Mouse (Mus musculus): ENCODE data around the gene Armh3. TPM values are rescaled to one million over a fixed set of nuclear protein-coding genes. Genes with fewer than 3 reads are reported as not detected.

Armh3 gene
- polyA plus RNA-seq, 1 experiment from 2014 or later, result 21.2 TPM

DNA sequence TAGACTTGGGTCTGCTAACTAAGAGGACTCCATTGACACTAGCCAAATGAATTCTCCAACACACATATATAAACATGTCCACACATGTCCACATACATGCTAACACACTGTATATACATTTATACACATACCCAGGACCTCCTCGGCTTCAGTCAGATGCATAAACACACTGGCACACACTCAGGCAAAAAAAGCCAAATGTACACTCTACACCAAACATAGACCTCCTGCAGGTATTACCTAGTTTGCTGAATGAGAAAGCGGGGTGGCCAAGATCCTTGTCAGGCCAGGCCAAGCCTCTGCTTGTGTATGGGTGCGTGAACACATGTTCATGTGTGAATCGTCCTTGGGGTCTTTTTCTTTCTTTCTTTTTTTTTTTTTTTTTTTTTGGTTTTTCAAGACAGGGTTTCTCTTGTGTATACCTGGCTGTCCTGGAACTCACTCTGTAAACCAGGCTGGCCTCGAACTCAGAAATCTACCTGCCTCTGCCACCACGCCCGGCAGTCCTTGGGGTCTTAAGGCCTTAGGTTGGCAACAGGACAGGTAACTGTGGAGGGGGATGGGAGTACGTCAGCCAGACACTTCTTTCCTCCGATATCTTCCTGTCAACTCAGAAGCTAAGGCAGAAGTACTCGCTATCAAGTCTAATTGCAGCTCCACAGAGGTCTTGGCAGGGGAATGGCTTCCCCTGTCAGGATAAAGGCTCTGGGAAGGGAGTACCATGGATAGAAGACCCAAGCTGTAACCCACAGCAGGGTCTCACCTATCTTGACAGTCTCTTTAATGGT, 32.1 kb upstream of the Armh3 start:
- Histone ChIP-seq H3K9ac (no peak overlapping the region), H3K4me3 (no peak overlapping the region), H3K4me2 (replicated peaks) (no peak overlapping the region), H3K27me3 (replicated peaks) (no peaks in the 10 kb centered on the region), H3K9me3 (no peaks in the 10 kb centered on the region; the same call in 1 of the 2 replicates), H3K36me3 (peaks cover 51% of the 10 kb centered on the region), H3K4me1 (no peaks in the 10 kb centered on the region), H3K27ac (no peak overlapping the region)
- WGBS, result 95% methylated on average over 10 of the region's 10 CpGs
- ATAC-seq (ENCODE audit: low FRiP score, low read depth), result no peak

DNA sequence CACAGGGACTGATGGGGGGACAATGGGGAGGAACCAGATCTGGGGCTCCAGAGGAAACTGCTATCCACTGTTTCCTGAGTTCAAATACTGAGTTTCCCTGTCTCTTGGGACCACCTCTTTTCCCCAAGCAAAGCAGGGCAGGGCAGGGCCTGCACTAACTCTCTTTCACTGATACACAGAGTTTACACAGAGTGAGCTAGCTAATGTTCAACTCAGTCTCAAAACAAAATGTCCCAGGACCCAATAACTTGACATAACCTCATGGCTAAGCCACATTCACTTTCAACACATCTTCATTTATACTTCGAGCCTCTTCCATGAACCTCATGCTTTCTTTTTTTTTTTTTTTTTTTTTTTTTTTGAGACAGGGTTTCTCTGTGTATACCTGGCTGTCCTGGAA, 31.4 kb upstream of the Armh3 start:
- H3K4me1 ChIP-seq, result no peaks in the 10 kb centered on the region
- WGBS, result 95% methylated on average over 1 of the region's 1 CpGs
- no peaks in the 10 kb centered on the region for H3K27me3 ChIP-seq (replicated peaks)
- H3K4me3 ChIP-seq, result no peak overlapping the region
- H3K9ac ChIP-seq, result no peak overlapping the region
- no peak overlapping the region for H3K4me2 ChIP-seq (replicated peaks)
- no peak overlapping the region for H3K27ac ChIP-seq
- no peaks in the 10 kb centered on the region; the same call in 1 of the 2 replicates for H3K9me3 ChIP-seq
- peaks cover 43% of the 10 kb centered on the region for H3K36me3 ChIP-seq
- no peak for ATAC-seq (ENCODE audit: low FRiP score, low read depth)

- Histone ChIP-seq H3K27me3 (replicated peaks) (no peaks in the 10 kb centered on the region), H3K9me3 (no peaks in the 10 kb centered on the region; the same call in 1 of the 2 replicates)
Observed at GRCm38 (mm10) chr19:46028747-46029320, 30.5 kb upstream of the Armh3 start.

GRCm38 (mm10) chr19:46026567-46026966, 28.3 kb upstream of the Armh3 start:
- Histone ChIP-seq H3K27ac (no peak overlapping the region), H3K4me2 (replicated peaks) (no peak overlapping the region), H3K4me3 (no peak overlapping the region), H3K9me3 (no peaks in the 10 kb centered on the region; the same call in 1 of the 2 replicates), H3K27me3 (replicated peaks) (no peaks in the 10 kb centered on the region), H3K9ac (no peak overlapping the region), H3K4me1 (no peaks in the 10 kb centered on the region), H3K36me3 (peaks cover 12% of the 10 kb centered on the region)
- WGBS, result 73% methylated on average over 8 of the region's 8 CpGs
- no peak for ATAC-seq (ENCODE audit: low FRiP score, low read depth)

More at GRCm38 (mm10) chr19:46028747-46029320, 30.5 kb upstream of the Armh3 start:
- 76% methylated on average over 11 of the region's 11 CpGs for WGBS
- no peak overlapping the region for H3K27ac ChIP-seq
- no peaks in the 10 kb centered on the region for H3K4me1 ChIP-seq
- no peak overlapping the region for H3K4me2 ChIP-seq (replicated peaks)
- ATAC-seq (ENCODE audit: low FRiP score, low read depth), result no peak
- no peak overlapping the region for H3K4me3 ChIP-seq
- peaks cover 35% of the 10 kb centered on the region for H3K36me3 ChIP-seq
- H3K9ac ChIP-seq, result no peak overlapping the region

GRCm38 (mm10) chr19:46024959-46025358, 26.7 kb upstream of the Armh3 start:
- H3K36me3 ChIP-seq, result no peaks in the 10 kb centered on the region
- no peaks in the 10 kb centered on the region; the same call in 1 of the 2 replicates for H3K9me3 ChIP-seq
- no peaks in the 10 kb centered on the region for H3K27me3 ChIP-seq (replicated peaks)
- H3K27ac ChIP-seq, result no peak overlapping the region
- no peak overlapping the region for H3K4me3 ChIP-seq
- no peak overlapping the region for H3K4me2 ChIP-seq (replicated peaks)
- H3K4me1 ChIP-seq, result no peaks in the 10 kb centered on the region
- WGBS, result 87% methylated on average over 6 of the region's 6 CpGs
- H3K9ac ChIP-seq, result no peak overlapping the region
- no peak for ATAC-seq (ENCODE audit: low FRiP score, low read depth)

DNA sequence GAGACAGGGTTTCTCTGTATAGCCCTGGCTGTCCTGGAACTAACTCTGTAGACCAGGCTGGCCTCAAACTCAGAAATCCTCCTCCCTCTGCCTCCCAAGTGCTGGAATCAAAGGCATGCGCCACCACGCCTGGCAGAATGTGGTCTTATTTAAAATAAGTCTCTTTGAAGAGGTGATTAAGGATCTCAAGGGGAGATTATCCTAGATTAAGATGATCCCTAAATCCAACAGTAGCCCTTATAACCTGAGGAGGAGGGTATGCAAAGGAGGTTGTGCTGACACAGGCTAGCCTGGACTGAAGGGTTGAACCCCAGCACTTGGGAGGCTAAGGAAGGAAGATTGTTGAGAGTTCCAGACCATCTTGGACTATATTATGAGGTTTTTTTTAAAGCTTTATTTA, 17.7 kb upstream of the Armh3 start:
- no peaks in the 10 kb centered on the region for H3K9me3 ChIP-seq
- H3K36me3 ChIP-seq, result no peaks in the 10 kb centered on the region
- no peak overlapping the region for H3K4me3 ChIP-seq
- H3K27me3 ChIP-seq (replicated peaks), result no peaks in the 10 kb centered on the region
- no peak for ATAC-seq (ENCODE audit: low FRiP score, low read depth)
- no peak overlapping the region for H3K27ac ChIP-seq
- 84% methylated on average over 2 of the region's 2 CpGs for WGBS
- H3K9ac ChIP-seq, result no peak overlapping the region
- no peak overlapping the region for H3K4me2 ChIP-seq (replicated peaks)
- no peaks in the 10 kb centered on the region for H3K4me1 ChIP-seq

DNA sequence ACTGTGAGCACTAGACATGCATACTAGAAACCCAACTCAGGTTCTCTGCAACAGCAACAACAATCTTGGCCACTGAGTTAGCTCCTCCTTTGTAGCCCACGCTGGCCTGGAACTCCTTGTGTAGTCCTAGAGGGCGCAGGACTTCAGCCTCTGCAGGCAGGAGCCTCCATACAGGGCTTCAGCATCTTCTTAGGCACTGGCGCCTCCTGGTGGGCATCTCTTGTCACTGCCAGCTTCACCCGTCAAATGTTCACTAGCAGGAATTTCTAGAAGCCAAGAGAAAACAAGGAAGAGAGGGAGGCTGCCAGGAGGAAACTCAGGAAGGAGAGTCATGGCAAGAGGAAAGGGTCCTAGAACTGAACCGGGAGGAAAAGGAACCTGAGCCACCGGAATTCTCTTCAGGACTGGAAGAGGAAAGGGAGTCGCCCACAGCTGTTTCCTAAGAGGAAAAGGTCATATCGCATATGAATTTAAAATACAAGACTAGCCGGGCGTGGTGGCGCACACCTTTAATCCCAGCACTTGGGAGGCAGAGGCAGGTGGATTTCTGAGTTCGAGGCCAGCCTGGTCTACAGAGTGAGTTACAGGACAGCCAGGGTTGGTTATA, 16.4 kb upstream of the Armh3 start:
- Histone ChIP-seq H3K4me2 (replicated peaks) (no peak overlapping the region), H3K4me3 (no peak overlapping the region), H3K4me1 (no peaks in the 10 kb centered on the region), H3K36me3 (no peaks in the 10 kb centered on the region), H3K27me3 (replicated peaks) (no peaks in the 10 kb centered on the region), H3K27ac (no peak overlapping the region), H3K9me3 (no peaks in the 10 kb centered on the region), H3K9ac (no peak overlapping the region)
- 0 out of 2 replicates have a peak, but pooled peaks have one; percentile 61 for ATAC-seq (ENCODE audit: low FRiP score, low read depth)
- 42% methylated on average over 12 of the region's 12 CpGs for WGBS

DNA sequence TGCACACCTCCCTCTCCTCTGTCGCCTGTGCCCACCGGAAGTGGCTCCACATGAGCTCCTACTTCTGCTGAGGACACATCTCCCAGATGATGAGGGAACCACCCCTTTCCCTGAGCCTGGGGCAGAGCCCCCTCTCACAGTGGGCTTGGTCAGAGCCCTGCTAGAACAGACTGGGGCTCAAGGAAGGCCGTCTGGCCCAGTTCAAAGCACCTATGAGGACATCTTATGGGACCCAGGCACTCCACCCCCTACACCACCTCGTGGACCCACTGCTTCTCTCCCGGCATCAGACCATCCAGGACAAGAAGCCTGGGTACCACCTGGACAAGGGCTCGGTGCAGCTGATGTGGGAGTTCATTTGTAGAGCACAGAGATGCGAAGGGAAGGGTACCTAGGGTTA, 7.4 kb upstream of the Armh3 start:
- ATAC-seq (ENCODE audit: low FRiP score, low read depth), result no peak
- Histone ChIP-seq H3K9ac (no peak overlapping the region), H3K36me3 (no peaks in the 10 kb centered on the region), H3K27me3 (replicated peaks) (peaks cover 17% of the 10 kb centered on the region), H3K27ac (no peak overlapping the region), H3K4me2 (replicated peaks) (no peak overlapping the region), H3K9me3 (no peaks in the 10 kb centered on the region), H3K4me3 (no peak overlapping the region), H3K4me1 (peaks cover 16% of the 10 kb centered on the region)
- 83% methylated on average over 7 of the region's 7 CpGs for WGBS

DNA sequence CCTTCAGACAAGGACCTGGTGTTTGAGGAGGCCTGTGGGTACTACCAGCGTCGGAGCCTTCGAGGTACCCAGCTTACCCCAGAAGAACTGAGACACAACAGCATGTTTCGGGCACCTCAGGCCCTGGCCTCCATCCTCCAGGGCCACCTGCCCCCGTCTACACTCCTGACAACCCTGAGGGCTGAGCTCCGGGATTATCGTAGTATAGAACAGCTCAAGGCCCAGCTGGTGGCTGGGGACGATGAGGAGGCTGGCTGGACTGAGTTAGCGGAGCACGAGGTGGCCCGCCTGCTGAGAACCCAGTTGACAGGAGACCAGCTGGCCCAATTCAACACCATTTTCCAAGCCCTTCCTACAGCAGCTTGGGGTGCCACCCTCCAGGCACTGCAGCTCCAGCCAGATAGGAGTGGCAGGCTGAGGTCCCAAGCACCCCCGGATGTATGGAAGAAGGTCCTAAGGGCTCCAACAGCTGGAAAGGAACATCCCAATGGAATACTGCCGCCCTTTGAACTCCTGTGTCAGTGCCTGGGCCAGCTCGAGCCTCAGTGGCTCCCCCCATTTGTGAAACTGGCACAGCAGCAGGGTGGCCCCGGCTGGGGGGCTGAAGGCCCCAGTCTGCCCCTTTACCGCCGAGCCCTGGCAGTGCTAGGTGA, 6.7 kb upstream of the Armh3 start:
- H3K4me3 ChIP-seq, result no peak overlapping the region
- no peak overlapping the region for H3K27ac ChIP-seq
- ATAC-seq (ENCODE audit: low FRiP score, low read depth), result no peak
- no peak overlapping the region for H3K4me2 ChIP-seq (replicated peaks)
- H3K9ac ChIP-seq, result no peak overlapping the region
- WGBS, result 72% methylated on average over 17 of the region's 17 CpGs
- H3K9me3 ChIP-seq, result no peaks in the 10 kb centered on the region
- H3K4me1 ChIP-seq, result peaks cover 16% of the 10 kb centered on the region
- H3K36me3 ChIP-seq, result no peaks in the 10 kb centered on the region
- H3K27me3 ChIP-seq (replicated peaks), result peaks cover 17% of the 10 kb centered on the region

DNA sequence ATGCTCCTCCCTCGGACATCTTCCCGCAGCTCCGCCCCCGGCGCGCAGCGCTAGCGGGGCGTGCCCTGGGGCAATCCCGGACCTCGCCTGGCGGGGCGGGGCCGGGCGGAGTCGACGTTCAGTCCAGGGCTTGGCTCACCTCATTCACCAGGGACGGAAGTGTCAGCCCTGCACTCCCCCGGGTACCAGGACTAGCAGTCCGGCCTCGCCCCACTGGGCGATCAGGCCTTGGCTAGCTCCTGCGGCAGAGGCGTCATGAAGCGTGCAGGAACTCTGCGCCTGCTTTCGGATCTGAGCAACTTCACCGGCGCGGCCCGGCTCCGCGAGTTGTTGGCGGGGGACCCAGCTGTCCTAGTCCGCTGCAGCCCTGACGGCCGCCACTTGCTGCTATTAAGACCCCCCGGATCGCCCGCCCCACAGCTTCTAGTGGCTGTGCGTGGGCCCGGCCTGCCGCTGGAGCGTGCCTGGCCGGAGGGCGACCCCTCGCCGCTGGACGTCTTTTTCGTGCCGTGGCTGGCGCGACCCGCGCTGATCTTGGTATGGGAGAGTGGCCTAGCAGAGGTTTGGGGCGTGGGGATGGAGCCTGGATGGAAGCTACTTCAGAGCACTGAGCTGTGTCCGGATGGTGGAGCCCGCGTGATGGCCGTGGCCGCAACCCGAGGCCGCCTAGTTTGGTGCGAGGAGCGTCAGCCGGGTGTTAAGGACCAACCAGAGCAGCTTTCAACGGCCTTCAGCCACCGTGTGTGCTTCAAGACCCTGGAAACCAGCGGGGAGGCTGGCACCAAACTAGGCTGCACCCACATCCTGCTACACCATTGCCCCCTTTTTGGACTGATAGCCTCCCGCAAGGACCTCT, 5.3 kb upstream of the Armh3 start, which contains the start of gene Hps6:
Gene Hps6, plus strand, starts transcription at position 138 of the 856 bp plus-strand sequence.
- WGBS, result 2% methylated on average over 70 of the region's 70 CpGs
- Histone ChIP-seq H3K27me3 (replicated peaks) (peaks cover 17% of the 10 kb centered on the region), H3K4me2 (replicated peaks) (peak within 1 kb of the TSS; percentile 97), H3K27ac (no peak within 1 kb of the TSS), H3K4me3 (peak within 1 kb of the TSS; percentile 53), H3K36me3 (no peaks in the 10 kb centered on the region), H3K4me1 (peaks cover 16% of the 10 kb centered on the region), H3K9ac (peak within 1 kb of the TSS; percentile 67), H3K9me3 (no peaks in the 10 kb centered on the region)
- peak; percentile 77 for ATAC-seq (ENCODE audit: low FRiP score, low read depth)

DNA sequence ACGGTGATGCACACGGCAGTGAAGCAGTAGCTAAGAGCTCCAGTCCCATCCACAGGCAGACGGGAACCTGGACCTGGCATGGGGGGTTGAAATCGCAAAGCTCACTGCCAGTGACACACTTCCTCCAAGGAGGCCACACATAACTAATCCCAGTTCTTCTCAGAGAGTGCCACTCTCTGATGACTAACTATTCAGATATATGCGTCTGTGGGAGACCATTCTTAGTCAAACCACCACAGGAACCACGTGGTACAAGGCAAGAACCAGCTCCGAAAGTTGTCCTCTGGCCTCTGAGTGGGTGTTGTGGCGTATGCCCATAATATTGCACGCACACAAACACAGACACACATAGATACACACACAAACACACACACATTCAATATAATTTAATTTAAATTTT, 4.0 kb upstream of the Armh3 start:
- H3K27me3 ChIP-seq (replicated peaks), result peaks cover 17% of the 10 kb centered on the region
- no peak overlapping the region for H3K4me3 ChIP-seq
- no peaks in the 10 kb centered on the region for H3K9me3 ChIP-seq
- H3K4me2 ChIP-seq (replicated peaks), result no peak overlapping the region
- H3K36me3 ChIP-seq, result no peaks in the 10 kb centered on the region
- H3K9ac ChIP-seq, result no peak overlapping the region
- no peak for ATAC-seq (ENCODE audit: low FRiP score, low read depth)
- H3K27ac ChIP-seq, result no peak overlapping the region
- peaks cover 16% of the 10 kb centered on the region for H3K4me1 ChIP-seq
- 83% methylated on average over 9 of the region's 9 CpGs for WGBS
